Comparison of ENCODE assay signal across 8 mouse cellular contexts in genomic region chr12:25097210-25098160, GRCm38 (mm10). TPM values are rescaled to one million over a fixed set of nuclear protein-coding genes. Genes with fewer than 3 reads are reported as not detected.
DNase-seq lines count a peak whose midpoint lies in the region; ATAC-seq and TF ChIP-seq lines count a peak whose summit lies in the region.

No protein-coding gene starts in this region.

- no peaks in the 10 kb centered on the region for H3K27me3 ChIP-seq in intestine, postnatal 0 days (replicated peaks; ENCODE audit: control insufficient read depth, insufficient read depth, low read length)
- H3K27me3 ChIP-seq in liver, adult 2 months (ENCODE audit: control insufficient read depth, insufficient read depth, low read length) = no peaks in the 10 kb centered on the region
- H3K27me3 ChIP-seq in neural tube, embryonic 14.5 days (ENCODE audit: control insufficient read depth, insufficient read depth, low read length) = no peaks in the 10 kb centered on the region

- TF ChIP-seq POLR2A in liver, adult 2 months (IDR thresholded peaks at IDR 0.05; ENCODE audit: extremely low read depth, insufficient read depth, low read length) = peak; percentile 43; the same call in 1 of the 2 replicates

- no peak for TF ChIP-seq CTCF in intestine, postnatal 0 days (IDR thresholded peaks at IDR 0.05; ENCODE audit: low read depth)
- TF ChIP-seq CTCF in liver, adult 2 months (IDR thresholded peaks at IDR 0.05; ENCODE audit: low read depth, low read length) = no peak

- H3K79me2 ChIP-seq in liver, adult 2 months (ENCODE audit: control insufficient read depth, insufficient read depth, low read length) = peaks cover 7% of the 10 kb centered on the region; the same call in 1 of the 2 replicates

- H3K36me3 ChIP-seq in intestine, postnatal 0 days (ENCODE audit: control insufficient read depth, insufficient read depth) = no peaks in the 10 kb centered on the region
- peaks cover 4% of the 10 kb centered on the region; the same call in 1 of the 2 replicates for H3K36me3 ChIP-seq in liver, adult 2 months (ENCODE audit: control insufficient read depth, insufficient read depth, low read length)
- H3K36me3 ChIP-seq in neural tube, embryonic 14.5 days (ENCODE audit: control insufficient read depth, insufficient read depth, low read length) = no peaks in the 10 kb centered on the region

- 4% methylated on average over 28 of the region's 28 CpGs for WGBS in intestine, postnatal 0 days
- WGBS in liver, adult 2 months = 12% methylated on average over 28 of the region's 28 CpGs
- 2% methylated on average over 28 of the region's 28 CpGs for WGBS in neural tube, embryonic 14.5 days

- peak overlapping the region; percentile 96 for H3K4me2 ChIP-seq in intestine, postnatal 0 days (replicated peaks; ENCODE audit: low read depth)
- peak overlapping the region; percentile 91 for H3K4me2 ChIP-seq in neural tube, embryonic 14.5 days (ENCODE audit: low read depth, low read length)

- peak overlapping the region; percentile 49; the same call in 1 of the 2 replicates for H3K4me3 ChIP-seq in intestine, postnatal 0 days (ENCODE audit: low read depth, low read length)
- H3K4me3 ChIP-seq in liver, adult 2 months (ENCODE audit: insufficient read depth, low read depth, low read length) = peak overlapping the region; percentile 73
- H3K4me3 ChIP-seq in neural tube, embryonic 14.5 days (ENCODE audit: low read depth, low read length) = peak overlapping the region; percentile 71; the same call in 1 of the 2 replicates

- peak overlapping the region; percentile 96 for H3K27ac ChIP-seq in intestine, postnatal 0 days (ENCODE audit: low read depth, low read length)
- peak overlapping the region; percentile 99 for H3K27ac ChIP-seq in liver, adult 2 months (replicated peaks; ENCODE audit: insufficient read depth, low read depth, low read length)
- peak overlapping the region; percentile 94 for H3K27ac ChIP-seq in neural tube, embryonic 14.5 days (ENCODE audit: low read depth, low read length)

- H3K4me1 ChIP-seq in intestine, postnatal 0 days (replicated peaks; ENCODE audit: control insufficient read depth, insufficient read depth, low read length) = no peaks in the 10 kb centered on the region; the same call in 1 of the 2 replicates
- peaks cover 7% of the 10 kb centered on the region for H3K4me1 ChIP-seq in liver, adult 2 months (ENCODE audit: control insufficient read depth, insufficient read depth, low read length)
- peaks cover 41% of the 10 kb centered on the region for H3K4me1 ChIP-seq in neural tube, embryonic 14.5 days (ENCODE audit: control insufficient read depth, insufficient read depth, low read length)

- peak; percentile 20; the same call in 1 of the 2 replicates for ATAC-seq in intestine, postnatal 0 days
- no peak for ATAC-seq in neural tube, embryonic 14.5 days (ENCODE audit: low read depth)

- H3K9ac ChIP-seq in intestine, postnatal 0 days (ENCODE audit: low read depth, low read length) = no peak overlapping the region
- H3K9ac ChIP-seq in liver, adult 2 months (ENCODE audit: low read depth, low read length) = peak overlapping the region; percentile 93
- peak overlapping the region; percentile 67; the same call in 1 of the 2 replicates for H3K9ac ChIP-seq in neural tube, embryonic 14.5 days (replicated peaks; ENCODE audit: low read depth, low read length)

- no peaks in the 10 kb centered on the region for H3K9me3 ChIP-seq in intestine, postnatal 0 days (ENCODE audit: control insufficient read depth)
- no peaks in the 10 kb centered on the region for H3K9me3 ChIP-seq in neural tube, embryonic 14.5 days (ENCODE audit: control insufficient read depth, low read length)

- peak; percentile 30 for DNase-seq in ovary, postnatal 36 days (ENCODE audit: low spot score)
- DNase-seq in ovary, postnatal 14 days (ENCODE audit: low spot score) = no peak
- peak; percentile 18 for DNase-seq in cerebellum, adult 8-10 months
- peak; percentile 34 to 63 for DNase-seq in heart, adult 18-20 months
- DNase-seq in liver, adult 2 months (ENCODE audit: extremely low read depth, low read depth, low spot score) = peak; percentile 95
- DNase-seq in spleen, postnatal 10 days (ENCODE audit: low spot score in 2 of 2) = no peak

RNA-seq across cellular contexts. Expression of gene Id2, which starts 0.5 kb away (rescaled TPM):
- 10 to 100 TPM in 1 of 2 experiments, 1 to 10 TPM in 1; 8.8 to 13.0 TPM for total RNA-seq in heart, adult 18-20 months (2021)
- polyA plus RNA-seq in intestine, postnatal 0 days (2015; fragmentation: Nextera tagmentation; extraction: Ambion mirVana) = 313 and 344 TPM in 2 replicates
- total RNA-seq in liver, adult 2 months (2014; rRNA removed) = 81.9 and 156 TPM in 2 replicates
- polyA plus RNA-seq in liver, adult 2 months (2012; rRNA removed) = 172 and 199 TPM in 2 replicates
- 371 and 388 TPM in 2 replicates for polyA plus RNA-seq in neural tube, embryonic 14.5 days (2014; fragmentation: Nextera tagmentation; extraction: Ambion mirVana)

Comparison
In these comparisons a context has a peak if more than half of its experiments do, and no peak if none do; other contexts are left out.
1. DNase-seq: peak in ovary, postnatal 36 days (single experiment), cerebellum, adult 8-10 months (single experiment), heart, adult 18-20 months (2 of 2) and liver, adult 2 months (single experiment); none in ovary, postnatal 14 days (single experiment) and spleen, postnatal 10 days (0 of 2).
2. Peak in every context shown above with its lines, with median percentiles within 50 percentile points of each other: H3K27ac ChIP-seq and H3K4me3 ChIP-seq.